Mouse (Mus musculus) embryo, embryonic 9.5 days (tissue): ENCODE results near the gene Tuft1.
"Not testable (repeated sequence)": the region's sequence is repeated elsewhere in the genome, so short reads cannot be mapped to it uniquely, and the experiment has no call there.

Source experiments
- DNase-seq: peaks from one replicate; pipeline ENCODE4 v3.0.0-alpha.2; 2017; ENCODE audit errors: extremely low spot score

Gene Tuft1

DNA sequence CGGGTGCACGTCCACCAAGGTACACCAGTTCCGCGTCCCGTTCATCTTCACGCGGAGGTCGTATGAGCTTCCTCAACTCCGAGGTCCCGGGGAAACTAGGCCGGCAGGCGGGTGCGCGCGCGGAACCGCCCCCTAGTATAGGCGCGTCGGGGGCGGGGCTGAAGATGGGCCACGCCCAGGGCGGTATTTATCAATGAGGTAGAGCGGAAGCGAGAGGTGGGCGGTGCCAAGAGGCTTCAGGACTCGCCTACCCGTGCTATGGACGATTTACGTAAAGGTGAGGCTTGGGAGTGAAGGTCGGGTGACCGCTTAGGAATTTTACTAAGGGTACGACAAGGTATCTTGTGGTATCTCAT, at the start of gene Tuft1:
Gene Tuft1, minus strand, starts transcription at position 133 of the 356 bp plus-strand sequence.
- DNase-seq, result not testable (repeated sequence)

DNA sequence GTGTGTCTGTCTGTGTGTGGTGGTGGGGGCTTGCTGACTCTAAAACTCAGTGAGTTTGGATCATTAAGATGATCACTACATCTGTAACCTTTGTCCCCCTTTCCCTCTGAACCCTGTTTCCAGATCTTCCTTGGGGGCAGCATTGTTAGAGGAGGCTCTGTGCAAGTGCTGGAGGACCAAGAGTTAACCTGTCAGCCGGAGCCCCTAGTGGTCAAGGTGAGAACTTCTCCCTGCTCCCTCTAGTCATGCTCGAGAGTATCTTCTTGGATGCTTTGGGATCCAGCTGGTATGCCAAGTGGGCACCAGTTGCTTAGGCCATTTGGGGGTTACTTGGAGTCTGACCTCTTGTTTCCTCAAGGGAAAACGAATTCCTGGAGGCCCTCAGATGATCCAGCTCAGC, 44.7 kb upstream of the Tuft1 start:
- DNase-seq, result not testable (repeated sequence)

DNA sequence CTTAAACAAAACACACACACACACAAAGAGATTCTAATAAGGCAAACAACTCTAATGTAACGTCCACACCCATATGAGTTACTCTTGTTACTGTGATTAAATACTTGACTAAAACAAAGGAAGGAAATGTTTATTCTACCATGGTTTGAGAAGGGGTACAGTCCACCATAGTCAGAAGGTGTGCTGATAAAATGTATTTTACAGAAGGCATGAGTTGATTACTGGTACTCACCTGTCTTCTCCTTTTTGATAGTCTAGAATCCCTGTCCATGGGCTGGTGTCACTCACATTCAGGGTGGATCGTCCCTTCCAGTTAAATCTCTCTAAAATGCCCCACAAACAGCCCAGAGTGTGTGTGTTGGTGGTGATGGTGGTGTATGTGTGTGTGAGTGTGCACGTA, 44.2 kb upstream of the Tuft1 start:
- no peak for DNase-seq

DNA sequence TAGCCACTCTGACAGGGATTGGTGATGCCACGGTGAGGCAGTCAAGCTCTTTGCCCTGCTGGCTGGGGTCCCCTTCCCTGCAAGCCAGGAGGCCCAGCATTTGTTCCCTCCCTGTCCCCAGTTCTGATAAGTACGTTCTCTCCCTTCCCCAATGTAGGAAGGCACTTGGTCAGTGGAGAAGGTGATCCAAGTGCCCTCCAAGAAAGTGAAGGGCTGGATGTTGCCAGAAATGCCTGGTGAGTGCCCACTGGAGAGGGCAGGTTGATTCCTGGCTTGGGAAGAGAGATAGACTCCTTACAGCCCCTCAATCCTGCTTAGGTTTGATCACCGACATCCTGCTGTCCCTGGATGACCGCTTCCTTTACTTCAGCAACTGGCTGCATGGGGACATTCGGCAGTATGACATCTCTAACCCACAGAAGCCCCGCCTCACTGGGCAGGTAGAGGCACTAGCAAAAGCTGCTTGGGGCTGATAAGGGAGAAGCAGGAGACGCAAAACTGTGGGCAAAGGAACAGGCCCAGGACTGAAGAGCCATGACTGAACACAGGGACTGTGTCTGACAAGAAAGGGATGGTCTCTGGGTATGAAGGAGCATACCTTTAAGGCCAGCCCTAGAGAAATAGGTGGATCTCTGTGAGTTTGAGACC, 43.6 kb upstream of the Tuft1 start:
- DNase-seq, result not testable (repeated sequence)

DNA sequence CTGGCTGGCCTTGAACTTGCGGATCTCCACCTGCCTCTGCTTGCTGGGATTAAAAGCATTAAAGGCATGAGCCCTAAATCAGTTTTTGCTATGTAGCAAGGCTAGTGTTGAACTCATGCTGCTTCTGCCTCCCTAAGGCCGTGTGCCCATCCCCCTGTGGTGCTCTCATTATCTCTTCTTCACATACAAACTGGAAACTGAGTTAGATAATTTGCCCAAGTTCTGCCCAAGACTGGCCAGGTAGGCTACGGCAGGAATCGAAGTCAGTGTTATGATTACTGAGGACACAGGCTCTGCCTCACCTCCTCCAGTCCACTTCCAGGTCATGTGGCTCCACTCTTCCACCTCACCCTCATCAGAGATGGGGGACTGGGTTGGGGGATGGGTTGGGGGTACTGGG, 37.6 kb upstream of the Tuft1 start:
- not testable (repeated sequence) for DNase-seq

DNA sequence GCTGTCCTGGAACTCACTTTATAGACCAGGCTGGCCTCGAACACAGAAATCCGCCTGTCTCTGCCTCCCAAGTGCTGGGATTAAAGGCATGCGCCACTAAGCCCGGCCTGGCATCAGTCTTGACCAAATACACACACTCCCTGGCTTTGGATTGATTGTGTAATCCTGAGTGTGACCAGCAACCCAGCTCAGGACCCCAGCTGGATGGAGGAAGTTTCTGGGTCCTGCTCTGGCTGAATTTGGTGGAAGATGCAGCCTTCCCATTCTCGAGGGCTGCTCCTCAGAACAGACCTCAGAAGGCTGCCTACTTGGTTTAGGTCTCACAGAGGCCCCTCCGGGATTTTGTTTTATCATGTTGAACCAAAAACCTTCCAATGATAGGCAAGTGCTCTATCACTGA, 36.9 kb upstream of the Tuft1 start:
- DNase-seq, result not testable (repeated sequence)

DNA sequence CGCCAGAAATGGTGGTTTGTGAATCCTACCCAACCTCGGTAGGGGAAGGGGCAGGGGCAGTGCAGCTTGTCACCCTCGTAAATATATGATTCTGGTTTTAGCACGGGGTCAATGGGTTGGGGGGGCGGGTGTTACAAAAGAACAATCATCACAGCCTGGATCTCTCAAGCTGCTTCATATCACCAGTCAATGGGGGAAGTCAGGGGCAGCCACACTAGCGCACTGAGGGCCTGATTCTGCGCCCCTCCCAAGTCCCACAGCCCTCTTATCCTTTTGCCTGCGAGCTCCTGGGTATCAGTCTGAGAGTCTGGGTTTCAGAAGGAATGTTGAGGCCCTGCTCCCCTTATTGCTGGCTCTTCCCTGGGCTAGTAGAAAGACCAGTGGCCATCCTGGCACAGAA, 35.2 kb upstream of the Tuft1 start:
- DNase-seq, result not testable (repeated sequence)

DNA sequence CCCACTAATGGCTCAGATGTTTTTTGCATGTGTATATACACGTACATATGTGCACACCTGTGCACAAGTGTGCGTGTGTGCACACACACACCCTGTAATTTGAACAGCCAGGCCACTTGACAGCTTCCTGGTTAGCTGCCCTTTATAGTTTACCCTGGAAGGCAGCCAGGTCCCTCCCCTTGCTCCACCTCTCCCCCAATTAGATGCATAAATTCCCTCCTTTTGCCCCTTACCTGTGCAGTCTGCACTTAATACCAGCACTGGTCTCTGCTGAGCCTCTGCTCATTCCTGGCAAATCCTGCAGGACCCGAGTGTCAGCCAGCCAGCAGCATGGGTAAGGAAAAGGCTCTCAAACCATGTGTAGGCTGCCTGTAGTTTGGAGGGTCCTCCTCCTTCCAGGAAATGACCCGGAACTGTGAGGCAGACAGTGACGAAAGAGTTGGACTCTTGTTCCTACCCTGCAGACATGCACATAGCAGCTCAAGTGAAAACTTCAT, 34.7 kb upstream of the Tuft1 start, which contains the start of gene Selenbp2:
Gene Selenbp2, plus strand, starts transcription at position 228 of the 497 bp plus-strand sequence.
- no peak for DNase-seq

DNA sequence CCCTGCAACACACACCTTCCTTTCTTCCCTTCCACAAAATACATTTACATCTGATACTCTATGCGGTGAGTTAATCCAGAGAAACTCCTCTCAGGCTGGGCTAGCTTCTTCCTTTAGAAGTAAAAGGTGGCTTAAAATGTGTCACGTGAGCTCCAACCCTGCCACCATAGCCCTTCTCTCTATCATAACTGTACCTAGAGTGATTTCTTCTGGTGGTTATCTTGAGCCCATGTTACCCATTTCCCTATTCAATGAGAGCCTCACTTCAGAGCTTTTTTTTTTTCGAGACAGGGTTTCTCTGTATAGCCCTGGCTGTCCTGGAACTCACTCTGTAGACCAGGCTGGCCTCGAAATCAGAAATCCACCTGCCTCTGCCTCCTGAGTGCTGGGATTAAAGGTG, 33.0 kb upstream of the Tuft1 start:
- DNase-seq, result not testable (repeated sequence)

DNA sequence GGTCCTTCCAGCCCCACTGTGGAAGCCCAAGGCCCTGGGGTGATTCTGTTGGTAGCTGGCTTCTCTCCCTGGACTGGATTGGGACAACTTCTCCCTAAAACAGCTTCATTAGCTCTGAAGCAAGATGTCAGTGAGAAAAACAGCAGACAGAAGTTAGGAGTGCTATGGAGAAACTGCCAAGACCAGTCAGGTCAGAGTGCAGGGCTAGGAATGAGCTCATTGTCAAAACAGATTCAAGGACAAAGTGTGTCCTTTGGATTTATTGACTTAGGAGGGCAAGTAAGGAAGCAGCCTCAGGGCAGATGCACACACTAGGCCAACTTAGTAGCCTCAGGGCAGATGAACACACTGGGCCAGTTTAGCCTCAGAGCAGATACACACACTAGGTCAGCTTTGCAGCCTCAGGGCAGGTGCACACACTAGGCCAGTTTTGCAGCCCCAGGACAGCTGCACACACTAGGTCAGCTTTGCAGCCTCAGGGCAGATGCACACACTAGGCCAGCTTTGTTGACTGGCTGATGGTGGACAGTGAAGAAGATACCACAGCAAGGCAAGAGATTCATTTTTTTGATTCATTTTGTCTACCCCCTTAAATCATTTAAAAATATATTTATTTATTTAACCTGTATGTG, 32.1 kb upstream of the Tuft1 start:
- DNase-seq, result no peak

DNA sequence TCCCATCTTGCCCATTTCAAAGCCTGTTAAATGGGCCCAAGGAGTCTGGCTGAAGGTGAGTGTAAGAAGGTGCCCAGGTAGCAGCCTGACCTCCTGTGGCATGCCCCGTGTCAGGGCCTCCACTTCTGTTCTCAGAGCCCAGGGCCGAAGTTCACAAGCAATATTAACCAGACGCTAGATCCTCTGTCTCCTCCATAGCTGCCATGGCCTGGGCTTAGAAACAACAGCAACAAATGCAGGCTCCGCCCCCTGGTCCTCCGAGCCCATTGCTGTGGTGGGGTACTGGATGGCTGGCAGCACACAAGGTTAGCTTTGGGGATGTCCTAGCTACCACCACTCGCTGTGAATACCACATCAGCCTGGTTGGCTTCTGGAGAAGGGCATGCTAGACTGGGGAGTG, 31.5 kb upstream of the Tuft1 start:
- DNase-seq, result not testable (repeated sequence)

DNA sequence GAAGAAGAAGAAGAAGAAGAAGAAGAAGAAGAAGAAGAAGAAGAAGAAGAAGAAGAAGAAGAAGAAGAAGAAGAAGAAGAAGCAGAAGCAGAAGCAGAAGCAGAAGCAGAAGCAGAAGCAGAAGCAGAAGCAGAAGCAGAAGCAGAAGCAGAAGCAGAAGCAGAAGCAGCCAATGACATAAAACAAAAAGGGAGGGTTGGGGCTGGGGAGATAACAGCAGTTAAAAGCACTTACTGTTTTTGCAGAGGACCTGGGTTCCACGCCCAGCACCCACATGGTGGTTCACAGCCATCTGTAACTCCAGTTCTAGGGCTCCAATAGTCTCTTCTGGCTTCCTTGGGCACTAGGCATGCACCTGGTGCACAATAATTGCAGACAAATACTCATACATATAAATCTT, 30.5 kb upstream of the Tuft1 start:
- not testable (repeated sequence) for DNase-seq

DNA sequence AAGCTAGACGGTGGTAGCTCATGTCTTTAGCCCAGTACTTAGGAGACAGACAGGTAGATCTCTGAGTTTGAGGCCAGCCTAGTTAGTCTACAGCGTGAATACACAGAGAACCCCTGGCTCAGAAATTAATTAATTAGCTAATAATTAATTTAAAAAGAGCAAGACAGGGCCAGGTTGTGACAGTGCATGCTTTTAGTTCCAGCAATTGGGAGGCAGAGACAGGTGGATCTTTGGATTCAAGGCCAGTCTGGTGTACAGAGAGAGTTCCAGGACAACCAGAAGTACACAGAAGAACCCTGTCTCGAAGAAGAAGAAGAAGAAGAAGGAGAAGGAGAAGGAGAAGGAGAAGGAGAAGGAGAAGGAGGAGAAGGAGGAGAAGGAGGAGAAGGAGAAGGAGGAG, 30.0 kb upstream of the Tuft1 start:
- not testable (repeated sequence) for DNase-seq

DNA sequence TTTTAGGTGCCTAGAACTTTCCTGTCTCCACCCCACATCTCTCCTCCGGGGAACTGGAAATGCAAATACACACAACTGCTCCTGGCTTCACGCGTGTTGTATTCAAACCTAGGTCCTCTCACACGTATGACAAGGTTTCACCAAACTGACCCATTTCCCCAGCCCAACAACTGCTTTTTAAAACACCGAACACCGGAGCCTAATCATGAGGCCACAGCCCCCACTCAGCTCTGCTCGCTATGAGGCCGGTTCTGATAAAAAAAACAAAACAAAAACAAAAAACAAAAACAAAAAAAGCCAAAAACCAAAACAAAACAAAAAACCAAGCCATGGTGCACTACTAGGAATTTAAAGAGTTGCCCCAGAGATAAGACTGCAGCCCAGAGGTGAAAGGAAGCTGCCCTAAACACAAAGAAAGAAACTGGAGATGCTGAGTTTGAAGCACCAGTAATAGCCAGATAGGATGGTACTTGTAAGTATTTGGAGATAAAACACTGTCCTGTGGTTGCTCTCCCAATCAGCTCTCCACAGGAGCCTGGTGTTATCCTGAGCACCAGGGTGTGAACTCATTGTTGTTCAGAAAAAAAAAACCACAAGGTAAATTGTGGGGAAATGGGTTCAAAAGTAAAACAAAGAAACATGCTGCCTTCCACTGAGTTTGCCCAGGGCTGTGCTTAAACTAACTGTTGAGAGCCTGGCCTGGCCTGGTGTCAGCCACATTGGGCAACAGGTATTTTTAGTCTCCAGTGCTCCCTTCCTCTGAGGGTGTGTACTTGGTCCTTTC, 27.5 kb upstream of the Tuft1 start:
- not testable (repeated sequence) for DNase-seq

DNA sequence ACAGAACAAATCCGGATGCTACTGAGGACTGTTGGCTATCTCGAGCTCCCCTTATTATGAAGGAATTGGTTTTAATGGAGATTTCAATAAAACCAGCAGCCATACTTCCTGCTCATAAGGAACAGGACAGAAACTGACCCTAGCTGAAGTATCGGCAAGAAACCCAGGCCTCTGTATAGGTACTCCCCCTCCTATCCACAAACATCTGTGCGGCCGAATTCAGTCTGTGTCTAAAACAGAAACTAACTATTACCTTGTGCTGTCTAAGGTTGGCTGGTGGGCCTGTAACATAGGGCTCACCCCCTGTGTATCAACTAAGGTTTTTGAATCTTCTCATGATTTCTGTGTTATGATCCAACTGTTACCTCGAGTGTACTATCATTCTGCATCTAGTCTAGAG, 25.0 kb upstream of the Tuft1 start:
- DNase-seq, result no peak

DNA sequence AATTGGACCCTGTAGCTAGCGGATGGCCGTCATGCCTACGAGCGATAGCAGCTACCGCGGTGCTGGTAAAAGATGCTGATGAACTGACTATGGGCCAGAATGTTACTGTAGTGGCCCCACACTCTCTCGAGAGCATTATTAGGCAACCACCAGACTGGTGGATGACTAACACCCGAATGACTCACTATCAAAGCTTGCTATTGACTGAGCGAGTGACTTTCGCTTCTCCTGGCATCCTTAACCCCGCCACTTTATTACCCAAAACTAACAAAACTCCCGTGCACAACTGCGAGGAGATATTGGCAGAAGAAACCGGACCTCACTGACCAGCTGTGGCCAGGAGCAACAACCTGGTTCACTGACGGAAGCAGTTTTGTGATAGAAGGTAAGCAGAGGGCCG, 22.1 kb upstream of the Tuft1 start:
- no peak for DNase-seq

DNA sequence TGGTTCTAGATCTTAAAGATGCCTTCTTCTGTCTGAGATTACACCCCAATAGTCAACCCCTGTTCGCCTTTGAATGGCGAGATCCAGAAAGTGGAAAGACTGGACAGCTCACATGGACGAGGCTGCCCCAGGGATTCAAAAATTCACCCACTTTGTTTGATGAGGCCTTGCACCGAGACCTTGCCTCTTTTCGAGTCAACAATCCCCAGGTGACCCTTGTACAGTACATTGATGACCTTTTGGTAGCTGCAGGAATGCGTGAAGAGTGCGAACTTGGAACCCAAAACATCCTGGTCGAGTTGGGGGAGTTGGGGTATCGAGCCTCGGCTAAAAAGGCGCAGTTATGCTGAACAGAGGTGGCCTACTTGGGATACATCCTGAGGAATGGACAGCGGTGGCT, 21.4 kb upstream of the Tuft1 start:
- DNase-seq, result not testable (repeated sequence)

DNA sequence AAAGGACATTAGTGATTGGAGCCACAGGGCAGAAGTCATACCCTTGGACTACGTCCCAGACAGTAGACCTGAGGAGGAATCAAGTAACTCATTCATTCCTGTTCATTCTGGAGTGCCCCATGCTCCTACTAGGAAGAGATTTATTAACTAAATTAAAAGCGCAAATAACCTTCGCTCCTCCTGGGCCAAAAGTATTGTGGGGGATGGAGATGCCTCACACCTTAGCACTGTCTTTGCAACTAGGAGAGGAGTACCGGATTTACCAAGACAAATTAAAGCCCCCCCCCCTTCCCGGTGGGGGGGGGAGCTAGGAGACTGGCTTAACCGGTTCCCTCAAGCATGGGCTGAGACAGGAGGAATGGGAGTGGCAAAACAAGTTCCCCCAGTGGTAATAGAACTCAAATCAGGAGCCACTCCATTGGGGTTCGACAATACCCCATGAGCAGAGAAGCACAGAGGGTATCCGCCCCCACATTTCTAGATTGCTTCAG, 20.7 kb upstream of the Tuft1 start:
- no peak for DNase-seq

DNA sequence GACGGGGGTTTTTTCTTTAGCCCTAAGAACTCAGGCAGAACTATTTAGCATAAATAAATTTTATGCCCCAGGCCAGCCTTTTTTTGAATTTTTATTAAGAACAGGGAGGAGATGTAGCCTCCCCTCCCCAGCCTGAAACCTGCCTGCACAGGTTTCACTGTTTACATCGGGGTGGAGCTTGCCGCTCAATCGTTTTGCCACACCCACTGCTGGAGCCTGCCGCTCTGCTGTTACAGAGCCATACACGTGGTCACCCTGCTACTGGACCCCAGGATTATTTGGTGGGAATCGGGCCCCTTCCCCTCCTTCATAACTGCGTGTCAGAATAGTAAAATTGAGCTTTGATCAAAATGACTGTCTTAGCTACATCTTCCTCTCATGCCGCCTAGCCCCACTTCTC, 16.4 kb upstream of the Tuft1 start:
- DNase-seq, result not testable (repeated sequence)

DNA sequence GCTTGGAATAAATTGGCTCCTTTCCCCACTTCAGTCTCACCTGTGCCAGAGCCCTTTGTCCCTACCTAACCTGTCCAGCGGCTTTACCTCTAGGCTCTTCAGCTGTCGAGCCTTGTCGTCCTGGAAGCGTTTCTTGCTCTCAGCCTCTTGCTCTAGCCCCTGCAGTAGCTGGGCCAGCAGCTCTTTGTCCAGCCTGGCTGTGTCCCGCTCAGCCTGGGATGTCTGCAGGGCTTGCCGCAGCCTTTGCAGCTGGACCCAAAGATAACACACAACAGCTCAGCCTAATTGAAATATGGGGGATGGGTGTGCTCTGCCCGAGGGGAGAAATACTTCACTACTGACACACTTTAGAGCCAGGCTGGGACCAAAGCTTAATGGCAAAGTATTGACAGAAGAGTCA, 7.2 kb upstream of the Tuft1 start:
- peak; percentile 19 for DNase-seq

DNA sequence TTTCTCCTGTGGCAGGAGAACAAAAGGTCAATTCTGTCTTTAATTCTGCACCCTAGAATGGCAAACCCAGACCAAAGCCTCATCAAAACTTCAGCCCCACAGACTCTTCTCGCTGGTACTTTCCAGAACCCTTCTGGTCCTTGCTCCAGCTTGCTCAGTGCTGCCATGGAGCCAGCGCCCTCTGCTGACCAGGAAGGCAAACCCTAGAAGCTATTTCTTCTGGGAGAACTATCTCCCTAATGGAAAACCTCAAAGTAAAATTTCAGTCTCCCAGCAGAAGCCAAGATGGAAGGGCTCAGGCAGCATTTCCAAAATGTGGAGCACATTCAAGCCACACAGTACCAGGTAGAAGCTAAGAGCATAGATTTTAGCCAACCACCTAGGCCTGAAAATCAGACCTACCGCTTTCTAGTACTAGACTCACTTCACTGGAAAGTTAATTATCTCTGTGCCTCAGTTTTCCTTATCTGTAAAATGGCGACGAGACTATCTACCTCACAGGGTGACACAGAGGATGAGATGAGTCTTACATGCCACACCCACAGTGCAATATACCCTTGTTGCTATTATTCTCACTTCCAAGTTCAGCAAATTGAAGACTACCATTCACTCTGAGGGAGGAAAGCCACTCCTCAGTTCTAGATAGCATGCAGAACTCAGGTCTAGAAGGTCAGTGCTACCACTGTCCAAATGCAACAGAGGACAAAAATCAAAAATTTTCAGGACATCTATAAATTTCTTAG, 6.6 kb upstream of the Tuft1 start:
- DNase-seq, result not testable (repeated sequence)

DNA sequence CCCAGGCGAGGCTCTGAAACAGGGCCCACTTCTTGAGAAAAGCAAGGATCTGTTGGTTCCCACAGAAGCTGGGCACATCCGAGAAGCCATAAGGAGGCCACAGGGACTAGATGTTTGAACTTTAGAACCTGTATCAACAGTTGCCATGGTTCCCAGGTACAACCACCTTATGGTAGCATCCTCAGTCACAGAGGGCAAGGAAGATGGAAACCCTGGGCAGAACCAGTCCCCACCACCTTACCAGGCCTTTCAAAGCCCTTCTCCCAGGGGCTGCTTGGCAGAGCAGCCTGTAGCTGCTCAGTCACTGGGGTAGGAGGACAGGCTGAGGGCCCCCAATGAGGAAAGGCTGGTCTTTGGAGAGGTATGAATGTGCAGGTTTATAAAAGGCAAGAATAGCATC, 2.2 kb upstream of the Tuft1 start:
- not testable (repeated sequence) for DNase-seq
